Mouse (Mus musculus): ENCODE measurements around the gene Crybg2. TPM values are rescaled to one million over a fixed set of nuclear protein-coding genes. Genes with fewer than 3 reads are reported as not detected.

The Crybg2 gene
- polyA plus RNA-seq (2015; fragmentation: Nextera tagmentation; extraction: Ambion mirVana): 11.1 and 11.9 TPM in 2 replicates

- no peaks in the 10 kb centered on the region for H3K9me3 ChIP-seq
- peaks cover 5% of the 10 kb centered on the region; the same call in 1 of the 2 replicates for H3K27me3 ChIP-seq (replicated peaks)
- peak within 1 kb of the TSS; percentile 61 for H3K27ac ChIP-seq
- no peak for ATAC-seq (ENCODE audit: insufficient read depth, low FRiP score, low read depth)
- WGBS: 47% methylated on average over 28 of the region's 28 CpGs
- 0 out of 2 replicates have a peak within 1 kb of the TSS, but pooled peaks have one; percentile 3 for H3K4me2 ChIP-seq
- H3K36me3 ChIP-seq: no peaks in the 10 kb centered on the region
- no peak within 1 kb of the TSS for H3K9ac ChIP-seq
- peaks cover 4% of the 10 kb centered on the region; the same call in 1 of the 2 replicates for H3K4me1 ChIP-seq
- no peak within 1 kb of the TSS for H3K4me3 ChIP-seq (replicated peaks)
Observed at GRCm38 (mm10) chr4:134060135-134060865, at the start of gene Crybg2. TSS of gene Crybg2 (plus strand) at chr4:134060815.

- Histone ChIP-seq H3K9ac (no peak overlapping the region), H3K36me3 (no peaks in the 10 kb centered on the region), H3K4me1 (peaks cover 2% of the 10 kb centered on the region; the same call in 1 of the 2 replicates), H3K9me3 (no peaks in the 10 kb centered on the region), H3K27me3 (replicated peaks) (peaks cover 6% of the 10 kb centered on the region; the same call in 1 of the 2 replicates), H3K4me3 (replicated peaks) (no peak overlapping the region), H3K27ac (no peak overlapping the region), H3K4me2 (no peak overlapping the region)
- WGBS: 13% methylated on average over 16 of the region's 16 CpGs
- no peak for ATAC-seq (ENCODE audit: insufficient read depth, low FRiP score, low read depth)
Observed at GRCm38 (mm10) chr4:134011450-134012414, 48.9 kb upstream of the Crybg2 start.

DNA sequence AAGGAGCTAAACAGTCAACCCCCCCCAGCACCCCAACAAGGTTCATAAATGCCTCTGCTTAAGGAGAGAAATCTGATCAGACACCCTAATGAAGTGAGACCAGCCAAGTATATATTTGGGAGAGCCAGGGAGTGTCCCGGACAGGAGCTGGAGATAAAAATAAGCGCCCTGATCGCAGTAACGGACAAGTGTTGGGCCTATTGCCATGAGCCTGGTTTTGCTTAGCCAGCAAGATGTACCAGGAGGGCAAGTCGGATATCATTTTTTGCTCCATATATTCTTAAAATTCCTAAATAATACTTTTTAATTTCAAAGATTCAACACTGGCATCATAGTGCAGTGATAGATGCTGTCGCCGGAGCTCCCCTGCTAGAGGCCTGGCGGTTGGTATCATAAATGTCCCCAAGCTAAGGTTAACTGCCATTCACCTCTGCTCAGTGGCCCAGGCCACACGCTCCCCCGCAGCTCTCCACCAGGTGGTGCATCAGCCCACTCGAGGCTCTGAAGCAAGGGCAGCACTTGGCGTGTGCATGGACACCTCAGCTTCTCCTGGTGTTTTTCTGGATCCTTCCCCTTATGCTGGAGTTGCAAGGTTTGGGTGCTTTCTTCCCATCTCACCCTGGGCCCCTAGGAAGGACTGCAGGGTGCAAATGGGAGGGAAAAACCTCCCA lies 47.6 kb upstream of the Crybg2 start:
- Histone ChIP-seq H3K4me3 (replicated peaks) (no peak overlapping the region), H3K36me3 (no peaks in the 10 kb centered on the region), H3K4me1 (peaks cover 13% of the 10 kb centered on the region), H3K27ac (no peak overlapping the region), H3K4me2 (no peak overlapping the region), H3K27me3 (replicated peaks) (peaks cover 19% of the 10 kb centered on the region), H3K9ac (no peak overlapping the region), H3K9me3 (no peaks in the 10 kb centered on the region)
- WGBS: 50% methylated on average over 12 of the region's 12 CpGs
- no peak for ATAC-seq (ENCODE audit: insufficient read depth, low FRiP score, low read depth)

GRCm38 (mm10) chr4:134016208-134016607 lies 44.4 kb upstream of the Crybg2 start:
- no peaks in the 10 kb centered on the region for H3K9me3 ChIP-seq
- ATAC-seq (ENCODE audit: insufficient read depth, low FRiP score, low read depth): no peak
- no peak overlapping the region for H3K27ac ChIP-seq
- peaks cover 23% of the 10 kb centered on the region for H3K4me1 ChIP-seq
- H3K4me2 ChIP-seq: no peak overlapping the region
- H3K36me3 ChIP-seq: no peaks in the 10 kb centered on the region
- no peak overlapping the region for H3K4me3 ChIP-seq (replicated peaks)
- WGBS: 14% methylated on average over 7 of the region's 7 CpGs
- peaks cover 40% of the 10 kb centered on the region for H3K27me3 ChIP-seq (replicated peaks)
- H3K9ac ChIP-seq: no peak overlapping the region

GRCm38 (mm10) chr4:134016767-134017166 lies 43.8 kb upstream of the Crybg2 start:
- no peaks in the 10 kb centered on the region for H3K36me3 ChIP-seq
- H3K9me3 ChIP-seq: no peaks in the 10 kb centered on the region
- no peak for ATAC-seq (ENCODE audit: insufficient read depth, low FRiP score, low read depth)
- H3K4me2 ChIP-seq: no peak overlapping the region
- H3K27me3 ChIP-seq (replicated peaks): peaks cover 40% of the 10 kb centered on the region
- no peak overlapping the region for H3K9ac ChIP-seq
- 7% methylated on average over 8 of the region's 8 CpGs for WGBS
- H3K4me1 ChIP-seq: peaks cover 23% of the 10 kb centered on the region
- no peak overlapping the region for H3K4me3 ChIP-seq (replicated peaks)
- H3K27ac ChIP-seq: no peak overlapping the region

DNA sequence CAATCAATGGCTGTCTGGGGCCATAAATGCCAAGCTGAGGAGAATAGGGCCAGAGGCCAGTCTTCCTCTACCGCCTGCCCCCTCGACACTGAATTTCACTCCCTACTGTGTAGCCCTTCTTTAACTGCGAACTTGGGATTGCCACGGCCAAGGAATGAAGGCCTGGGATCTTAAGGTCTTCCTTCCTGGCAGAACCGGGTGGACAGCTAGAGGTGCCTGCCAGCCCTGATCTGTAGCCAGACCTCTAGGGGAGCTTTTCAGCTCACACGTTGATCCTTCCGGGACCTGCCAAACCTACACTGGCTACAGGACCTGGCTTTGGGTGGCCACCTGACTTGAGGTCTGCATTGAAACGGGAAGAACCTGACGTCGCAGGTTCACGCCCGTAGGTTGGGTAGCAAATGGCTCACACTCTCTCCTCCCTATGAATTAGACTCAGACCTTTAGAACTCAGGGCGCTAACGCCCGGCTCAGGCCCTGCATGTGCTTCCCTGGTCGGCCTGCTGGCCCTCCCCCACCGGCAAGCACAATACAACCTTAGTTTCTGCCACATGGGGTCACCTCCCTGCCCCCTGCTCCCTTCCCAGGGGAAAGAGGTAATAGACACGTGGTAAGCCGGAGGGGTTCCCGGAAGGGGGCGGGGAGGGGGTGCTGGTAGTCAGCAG lies 43.3 kb upstream of the Crybg2 start:
- Histone ChIP-seq H3K27ac (no peak overlapping the region), H3K4me2 (peak overlapping the region; percentile 41), H3K4me3 (replicated peaks) (no peak overlapping the region), H3K9me3 (no peaks in the 10 kb centered on the region), H3K4me1 (peaks cover 23% of the 10 kb centered on the region), H3K9ac (no peak overlapping the region), H3K36me3 (no peaks in the 10 kb centered on the region), H3K27me3 (replicated peaks) (peaks cover 40% of the 10 kb centered on the region)
- no peak for ATAC-seq (ENCODE audit: insufficient read depth, low FRiP score, low read depth)
- 6% methylated on average over 21 of the region's 21 CpGs for WGBS

GRCm38 (mm10) chr4:134018038-134018778 lies 42.4 kb upstream of the Crybg2 start:
- no peaks in the 10 kb centered on the region for H3K9me3 ChIP-seq
- H3K27me3 ChIP-seq (replicated peaks): peaks cover 40% of the 10 kb centered on the region
- ATAC-seq (ENCODE audit: insufficient read depth, low FRiP score, low read depth): no peak
- no peak overlapping the region for H3K27ac ChIP-seq
- no peak overlapping the region for H3K4me3 ChIP-seq (replicated peaks)
- under 1% methylated on average over 46 of the region's 46 CpGs for WGBS
- H3K9ac ChIP-seq: no peak overlapping the region
- peak overlapping the region; percentile 41 for H3K4me2 ChIP-seq
- peaks cover 23% of the 10 kb centered on the region for H3K4me1 ChIP-seq
- no peaks in the 10 kb centered on the region for H3K36me3 ChIP-seq

- peaks cover 23% of the 10 kb centered on the region for H3K4me1 ChIP-seq
- H3K27me3 ChIP-seq (replicated peaks): peaks cover 40% of the 10 kb centered on the region
- WGBS: 2% methylated on average over 9 of the region's 9 CpGs
- H3K27ac ChIP-seq: no peak within 1 kb of the TSS
- ATAC-seq (ENCODE audit: insufficient read depth, low FRiP score, low read depth): no peak
- no peaks in the 10 kb centered on the region for H3K36me3 ChIP-seq
- no peak within 1 kb of the TSS for H3K4me3 ChIP-seq (replicated peaks)
- no peaks in the 10 kb centered on the region for H3K9me3 ChIP-seq
- H3K9ac ChIP-seq: no peak within 1 kb of the TSS
- H3K4me2 ChIP-seq: peak within 1 kb of the TSS; percentile 41
Observed at GRCm38 (mm10) chr4:134018779-134019145, 41.9 kb upstream of the Crybg2 start, which contains the start of gene Lin28a. TSS of gene Lin28a (minus strand) at chr4:134018841.

GRCm38 (mm10) chr4:134019210-134019609 lies 41.4 kb upstream of the Crybg2 start:
- peaks cover 40% of the 10 kb centered on the region for H3K27me3 ChIP-seq (replicated peaks)
- ATAC-seq (ENCODE audit: insufficient read depth, low FRiP score, low read depth): no peak
- H3K27ac ChIP-seq: no peak overlapping the region
- H3K4me2 ChIP-seq: no peak overlapping the region
- no peak overlapping the region for H3K4me3 ChIP-seq (replicated peaks)
- under 1% methylated on average over 7 of the region's 10 CpGs for WGBS
- no peaks in the 10 kb centered on the region for H3K9me3 ChIP-seq
- H3K9ac ChIP-seq: no peak overlapping the region
- peaks cover 23% of the 10 kb centered on the region for H3K4me1 ChIP-seq
- no peaks in the 10 kb centered on the region for H3K36me3 ChIP-seq

DNA sequence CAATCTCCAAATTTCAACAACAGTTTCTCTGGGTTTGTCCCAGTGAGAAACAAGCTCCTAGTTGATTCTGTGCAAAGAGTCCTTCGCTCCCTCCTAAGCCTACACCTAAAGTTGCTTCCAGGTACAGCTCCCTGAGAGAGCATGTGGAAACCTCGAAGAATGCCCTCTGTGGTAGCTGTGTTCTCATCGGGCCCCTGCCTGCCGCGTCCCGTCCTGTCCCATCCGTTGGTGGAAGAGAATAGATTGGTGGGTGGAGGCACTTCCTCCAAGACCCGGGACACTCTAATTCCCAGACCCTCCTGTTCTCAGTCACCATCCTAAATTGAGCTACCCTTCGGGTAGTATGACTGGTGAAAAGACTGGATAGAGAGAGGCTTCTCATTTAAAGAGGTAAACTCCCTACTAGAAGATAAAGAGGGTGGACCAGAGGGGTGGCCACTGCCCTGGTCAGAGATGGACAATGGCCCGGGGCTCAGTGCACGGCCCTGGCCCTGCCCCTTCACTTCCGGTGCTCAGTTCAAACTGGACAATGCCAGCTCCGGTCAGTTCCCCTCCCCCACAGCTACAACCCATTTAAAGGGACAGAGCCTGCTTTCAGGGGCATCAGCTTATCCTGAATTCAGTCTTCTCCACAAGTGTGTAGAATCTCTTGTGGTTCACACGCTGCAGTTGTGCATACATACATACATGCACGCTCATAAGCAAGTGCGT lies 40.8 kb upstream of the Crybg2 start:
- no peaks in the 10 kb centered on the region for H3K9me3 ChIP-seq
- peaks cover 40% of the 10 kb centered on the region for H3K27me3 ChIP-seq (replicated peaks)
- 3% methylated on average over 16 of the region's 16 CpGs for WGBS
- H3K4me1 ChIP-seq: peaks cover 23% of the 10 kb centered on the region
- no peak overlapping the region for H3K4me2 ChIP-seq
- H3K27ac ChIP-seq: no peak overlapping the region
- no peak overlapping the region for H3K9ac ChIP-seq
- ATAC-seq (ENCODE audit: insufficient read depth, low FRiP score, low read depth): no peak
- no peak overlapping the region for H3K4me3 ChIP-seq (replicated peaks)
- no peaks in the 10 kb centered on the region for H3K36me3 ChIP-seq
